Mouse (Mus musculus) thymus, postnatal 36 days (tissue): ENCODE data around the gene Arl3.
A peak's percentile ranks its signal among the peaks of the same experiment; 100 is the strongest.
"Not testable (repeated sequence)": the region's sequence is repeated elsewhere in the genome, so short reads cannot be mapped to it uniquely, and the experiment has no call there.

Experiments used
- DNase-seq, 2 experiments: peaks; one replicate each; pipeline ENCODE4 v3.0.0; 2022; ENCODE audit warnings: mixed read lengths in 2 of 2

Arl3 gene

DNA sequence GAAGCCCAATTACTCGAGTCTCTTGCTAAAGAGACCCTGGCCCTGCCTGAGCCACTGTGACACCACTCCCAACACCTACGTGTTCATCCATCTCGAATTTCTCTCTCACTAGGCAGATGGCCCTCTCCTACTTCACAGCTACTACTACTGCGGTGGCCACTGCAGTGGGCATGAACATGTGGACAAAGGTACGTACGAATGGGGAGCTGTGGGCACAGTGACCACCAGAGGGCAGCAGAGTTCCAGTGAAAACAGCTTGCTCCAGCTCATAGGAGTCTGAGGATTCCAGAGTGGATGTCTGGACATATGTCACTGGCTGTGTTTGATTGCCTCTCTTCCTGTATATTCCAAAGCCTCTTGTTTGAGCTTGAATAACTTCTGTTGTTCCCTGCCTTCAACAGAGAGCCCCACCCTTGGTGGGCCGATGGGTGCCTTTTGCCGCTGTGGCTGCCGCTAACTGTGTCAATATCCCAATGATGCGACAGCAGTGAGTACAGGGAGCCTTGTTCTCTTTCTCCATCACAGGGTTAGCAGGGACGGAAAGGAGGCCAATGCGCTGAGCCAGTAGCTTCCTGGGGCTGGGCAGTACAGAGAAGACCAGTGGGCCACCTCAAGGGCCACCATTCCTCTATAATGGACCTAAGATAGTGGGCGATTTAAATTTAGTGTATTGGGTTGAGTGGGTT lies 15.0 kb upstream of the Arl3 start:
- peak; percentile 59 to 71 for DNase-seq

DNA sequence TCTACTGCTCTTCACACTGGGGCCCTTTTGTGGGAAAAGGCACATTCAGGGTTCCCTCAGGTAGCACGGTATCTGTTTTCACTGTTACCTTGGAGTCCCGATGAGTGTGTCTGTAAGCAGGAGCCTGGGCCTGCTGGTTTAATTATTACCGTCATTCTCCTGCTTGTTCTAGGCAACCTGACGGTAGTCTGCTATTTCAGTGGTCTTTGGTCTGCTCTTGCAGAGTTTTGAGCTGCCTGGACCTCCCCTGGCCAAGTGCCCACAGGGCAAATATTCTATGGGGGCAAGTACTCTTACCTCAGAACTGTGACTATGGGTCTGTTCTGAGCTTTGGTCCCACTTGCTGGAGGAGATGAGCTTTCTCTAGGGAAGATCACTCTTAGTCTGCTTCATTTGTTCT lies 2.2 kb upstream of the Arl3 start:
- no peak for DNase-seq

DNA sequence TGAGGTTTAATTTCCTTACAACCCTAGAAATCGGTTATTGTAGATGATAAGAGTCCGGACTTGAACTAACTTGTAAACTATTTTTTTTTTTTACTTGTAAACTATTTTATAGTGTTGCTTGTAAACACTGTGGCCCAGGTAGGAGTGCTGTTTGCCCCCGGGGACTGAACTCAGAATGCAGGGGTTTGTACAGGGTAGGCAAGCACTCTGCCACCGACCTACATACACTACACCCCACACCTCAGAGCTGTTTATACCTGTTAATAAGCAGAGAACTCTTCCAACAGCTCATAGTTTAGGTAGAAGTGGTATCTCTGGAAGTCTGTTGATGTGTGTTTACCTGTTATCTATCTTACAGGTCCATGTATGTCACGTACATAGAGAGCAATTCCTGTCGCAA lies 992 bp upstream of the Arl3 start:
- DNase-seq: no peak

DNA sequence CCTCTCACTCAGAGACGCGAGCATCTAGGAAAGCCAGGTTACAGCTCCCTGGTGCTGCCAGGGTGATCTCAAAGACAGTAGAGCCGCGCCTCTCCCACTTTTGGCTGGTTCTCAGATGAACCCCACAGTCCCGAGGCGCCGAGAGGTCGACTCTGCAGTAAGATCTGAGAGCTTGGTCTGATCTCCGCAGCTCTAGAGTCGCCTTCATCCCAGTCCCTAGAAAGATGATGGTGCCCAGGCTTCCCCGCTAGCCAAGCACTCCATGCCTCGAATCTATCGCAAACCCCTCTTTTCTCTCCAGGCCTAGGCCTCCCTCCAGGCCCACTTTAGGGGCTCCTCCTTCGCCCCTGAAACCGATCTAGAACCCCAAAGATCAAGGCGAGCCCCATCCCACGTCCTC lies 450 bp downstream of the Arl3 start:
- no peak for DNase-seq

DNA sequence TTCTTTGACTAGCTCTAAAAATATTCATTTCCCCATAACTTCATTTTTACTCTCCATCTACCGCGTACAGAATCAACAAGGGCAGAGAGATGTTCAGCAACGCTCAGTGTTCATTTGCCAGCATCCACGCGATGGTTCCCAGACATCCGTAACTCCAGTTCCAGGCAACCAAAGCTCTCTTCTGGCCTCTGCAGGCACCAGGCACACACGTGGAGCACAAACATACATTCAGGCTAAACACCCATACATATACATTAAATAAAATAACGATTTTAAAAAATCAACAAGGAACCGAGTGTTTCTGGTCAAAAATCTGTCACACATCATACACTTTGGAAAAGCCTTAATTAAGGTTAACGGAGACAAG lies 1.1 kb downstream of the Arl3 start:
- DNase-seq: no peak

DNA sequence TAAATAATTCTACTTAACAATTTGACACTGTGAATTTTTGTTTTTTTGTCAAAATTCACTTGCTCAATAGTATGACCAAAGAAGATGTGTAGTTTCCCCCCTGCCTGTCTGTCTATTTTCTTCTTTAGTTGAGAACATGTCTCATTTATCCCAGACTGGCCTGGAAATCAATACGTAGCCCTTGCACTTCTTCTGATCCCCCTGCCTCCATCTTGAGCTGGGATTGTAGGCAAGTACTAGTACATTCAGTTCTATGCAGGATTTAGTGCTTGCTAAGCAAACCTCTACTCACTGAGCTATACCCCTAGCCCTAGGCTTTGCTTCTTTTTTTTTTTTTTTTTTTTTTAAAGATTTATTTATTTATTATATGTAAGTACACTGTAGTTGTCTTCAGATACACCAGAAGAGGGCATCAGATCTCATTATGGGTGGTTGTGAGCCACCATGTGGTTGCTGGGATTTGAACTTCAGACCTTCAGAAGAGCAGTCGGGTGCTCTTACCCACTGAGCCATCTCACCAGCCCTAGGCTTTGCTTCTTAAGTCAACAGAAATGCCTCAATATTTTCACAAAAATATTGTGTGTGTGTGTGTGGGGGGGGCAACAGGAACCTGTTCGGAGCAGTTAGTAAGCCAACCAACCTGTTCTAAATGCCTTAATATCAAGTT lies 1.7 kb downstream of the Arl3 start:
- not testable (repeated sequence) for DNase-seq

DNA sequence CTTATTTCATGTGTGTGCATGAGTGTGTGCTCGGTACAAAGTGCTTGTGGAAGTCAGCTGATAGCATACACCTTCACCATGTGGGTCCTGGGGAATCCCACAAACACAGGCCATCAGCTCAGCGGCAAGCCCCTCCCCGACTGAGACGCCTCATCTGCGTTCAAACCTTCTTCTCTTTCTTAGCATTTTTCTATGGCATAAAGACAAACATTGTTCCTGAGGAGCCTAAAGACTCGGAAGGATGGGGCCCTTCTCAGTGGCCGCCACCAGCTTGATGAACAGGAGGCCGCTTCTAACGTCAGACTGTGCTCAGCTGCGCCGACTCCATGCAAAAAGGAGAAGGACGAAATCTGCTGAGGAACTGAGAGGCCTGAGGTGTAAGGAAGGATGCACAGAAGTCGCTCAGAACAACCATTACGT lies 8.9 kb downstream of the Arl3 start:
- DNase-seq: no peak

DNA sequence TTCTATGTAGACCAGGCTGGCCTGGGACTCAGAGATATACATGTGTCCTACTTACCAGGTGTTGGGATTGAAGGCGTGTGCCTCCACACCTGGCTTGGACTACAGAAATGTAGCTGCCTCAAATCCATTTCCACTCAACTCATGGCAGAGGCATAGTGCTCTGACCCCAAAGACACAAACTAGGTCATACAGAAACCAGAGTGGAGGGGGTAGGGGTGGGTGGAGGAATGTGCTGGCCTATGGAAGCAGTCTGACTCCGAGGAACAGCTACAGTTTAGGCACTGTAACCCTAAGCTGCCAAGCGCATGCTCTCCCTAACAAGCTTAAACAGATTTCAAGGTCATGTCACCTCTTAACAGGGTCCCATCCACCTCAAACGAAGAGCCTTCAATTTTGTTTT lies 9.4 kb downstream of the Arl3 start:
- no peak for DNase-seq

DNA sequence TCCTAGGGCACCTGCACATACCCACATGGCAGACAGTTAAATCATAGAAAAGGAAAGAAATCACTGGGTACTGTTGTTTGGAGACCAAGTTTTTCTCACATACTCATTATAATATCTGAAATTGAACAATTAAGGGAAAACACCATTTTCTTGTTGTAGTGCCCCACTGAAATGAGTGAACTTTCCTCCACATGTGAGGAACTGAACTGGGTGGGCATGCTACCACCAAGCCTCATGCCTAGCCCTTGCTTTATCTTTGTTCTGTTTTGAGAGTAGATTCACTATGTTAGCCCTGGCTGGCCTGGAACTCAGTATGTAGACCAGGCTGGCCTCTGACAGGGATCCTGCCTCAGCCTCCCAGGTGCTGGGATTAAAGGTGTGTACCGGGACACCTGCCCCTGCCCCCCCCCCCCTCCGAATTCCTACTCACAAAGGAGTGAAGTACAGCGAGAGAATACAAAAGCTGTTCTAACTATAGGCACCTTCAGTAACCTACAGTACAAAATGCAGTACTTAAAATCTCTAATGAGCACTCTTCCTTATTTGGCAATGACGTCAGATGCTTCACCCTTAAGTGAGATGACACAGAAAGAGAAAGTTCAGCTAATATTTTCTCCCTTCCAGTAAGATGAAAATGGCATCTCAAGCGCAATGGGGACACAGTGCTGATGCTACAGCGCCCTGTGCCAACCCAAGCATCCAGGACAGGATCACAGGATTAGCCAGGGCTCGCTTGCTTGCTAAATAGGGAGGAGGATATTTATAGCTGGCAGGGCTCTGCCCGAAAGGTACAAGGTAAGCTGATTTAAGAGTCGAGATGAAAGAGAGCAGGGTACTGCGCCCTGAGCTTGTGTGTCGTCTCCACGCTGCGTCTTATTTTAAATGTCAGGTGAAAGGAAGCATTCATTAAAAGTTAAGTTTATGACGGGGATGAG lies 10.2 kb downstream of the Arl3 start:
- no peak for DNase-seq

DNA sequence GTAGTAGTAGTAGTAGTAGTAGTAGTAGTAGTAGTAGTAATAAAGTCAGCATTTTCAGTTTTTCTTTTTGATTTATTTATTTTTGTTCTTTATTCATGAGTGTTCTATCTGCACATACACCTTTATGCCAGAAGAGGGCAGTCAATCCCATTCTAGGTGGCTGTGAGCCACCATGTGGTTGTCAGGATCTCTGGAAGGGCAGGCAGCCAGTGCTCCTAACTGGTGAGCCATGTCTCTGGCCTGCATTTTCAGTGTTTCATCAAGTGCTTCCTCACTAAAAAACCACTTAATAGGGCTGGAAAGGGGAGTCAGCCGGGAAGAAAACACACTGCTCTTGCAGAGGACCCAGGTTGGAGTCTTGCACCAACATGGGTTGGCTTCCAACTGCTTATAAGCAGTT lies 10.9 kb downstream of the Arl3 start:
- DNase-seq: peak in 1 of 2 experiments; percentile 22

DNA sequence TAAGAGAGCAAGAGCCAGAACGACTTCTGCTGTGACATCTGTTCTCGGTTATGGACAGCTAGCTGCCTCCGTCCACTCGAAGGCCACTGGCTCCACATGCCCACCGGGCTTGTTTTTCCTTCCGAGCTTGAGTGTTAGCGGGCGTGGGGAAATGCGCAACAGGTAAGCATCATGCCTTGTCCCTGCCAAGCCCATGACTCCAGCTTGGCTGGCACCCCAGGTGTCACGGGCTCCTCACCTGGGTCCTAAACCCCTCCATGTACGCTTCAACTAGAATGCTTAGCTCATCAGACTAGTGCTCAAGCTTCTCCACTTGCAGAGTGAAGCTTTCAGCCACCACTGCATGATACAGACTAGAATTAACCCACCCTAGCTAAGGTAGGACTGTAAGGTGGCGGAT lies 14.4 kb downstream of the Arl3 start:
- no peak for DNase-seq

DNA sequence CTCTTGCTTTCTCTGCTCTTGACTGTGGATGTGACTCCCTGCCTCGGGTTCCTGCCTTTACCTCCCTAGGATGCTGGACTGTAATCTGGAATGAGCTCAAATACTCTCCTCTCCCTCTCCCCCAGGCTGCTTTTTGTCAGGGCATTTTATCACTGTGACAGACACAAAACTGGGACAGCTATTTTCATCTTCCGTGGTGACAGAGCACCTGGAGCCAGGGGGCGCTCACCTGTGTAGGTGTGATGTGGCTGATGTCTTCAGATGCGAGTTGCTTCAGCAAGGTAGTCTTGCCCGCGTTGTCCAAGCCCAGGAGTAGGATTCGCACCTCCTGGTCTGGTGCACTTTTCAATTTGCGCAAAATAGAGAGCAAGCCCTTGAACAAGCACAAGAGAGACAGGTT lies 15.0 kb downstream of the Arl3 start:
- no peak for DNase-seq

DNA sequence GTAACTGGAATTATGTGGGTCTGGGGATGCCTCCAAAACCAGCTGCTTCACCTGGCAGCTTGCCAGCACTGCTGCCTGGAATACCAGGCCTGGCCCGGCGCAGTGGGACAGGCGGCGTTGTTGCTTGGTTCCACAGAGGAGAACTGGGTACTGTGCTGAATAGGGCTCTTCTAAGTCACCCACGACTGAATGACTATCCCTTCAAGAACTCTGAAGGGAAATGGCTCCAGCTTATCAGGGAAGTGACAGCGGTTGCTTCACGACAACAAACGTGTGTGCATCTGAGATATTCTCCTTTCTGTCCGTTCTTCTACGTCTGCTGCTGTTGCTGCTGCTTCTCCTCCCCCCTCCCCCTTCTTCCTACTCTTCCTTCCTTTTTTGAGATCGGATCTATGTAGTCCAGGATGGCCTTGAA lies 19.4 kb downstream of the Arl3 start:
- DNase-seq: no peak

DNA sequence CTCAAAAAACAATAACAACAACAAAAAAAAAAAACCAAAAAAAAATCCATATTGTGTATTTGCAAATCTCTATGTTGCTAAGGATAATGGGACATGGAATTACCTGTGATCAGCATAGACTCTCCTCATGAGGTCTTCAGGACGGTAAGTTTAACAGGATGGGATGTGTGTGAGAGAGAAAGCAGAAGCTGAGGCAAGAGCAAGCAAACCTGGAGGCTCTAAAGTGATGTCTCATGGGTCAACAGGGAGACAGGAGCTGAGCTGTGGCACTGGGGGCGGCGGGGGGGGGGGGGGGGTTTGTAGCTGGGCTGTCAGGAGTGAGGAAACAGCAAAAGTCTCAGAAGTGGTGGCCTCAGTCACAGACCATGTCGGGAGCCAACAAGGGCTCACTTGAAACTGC lies 20.5 kb downstream of the Arl3 start:
- no peak for DNase-seq

DNA sequence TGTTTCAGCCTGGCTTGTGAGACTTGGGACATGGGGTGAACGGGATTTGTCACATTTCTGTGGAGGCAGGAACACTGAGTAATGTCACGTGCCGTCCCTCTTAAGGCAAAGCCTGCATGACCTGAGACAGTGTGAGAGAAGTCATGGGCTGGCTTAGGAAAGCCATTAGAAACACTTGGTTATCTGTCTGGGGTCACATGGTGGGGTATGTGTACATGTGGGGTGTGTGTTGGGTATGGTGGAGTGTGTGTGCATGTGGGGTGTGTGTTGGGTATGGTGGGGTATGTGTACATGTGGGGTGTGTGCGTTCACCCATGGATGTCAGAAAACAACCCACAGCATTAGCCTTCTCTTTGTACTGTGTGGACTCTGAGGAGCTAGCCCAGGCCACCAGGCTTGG lies 22.6 kb downstream of the Arl3 start:
- DNase-seq: no peak

DNA sequence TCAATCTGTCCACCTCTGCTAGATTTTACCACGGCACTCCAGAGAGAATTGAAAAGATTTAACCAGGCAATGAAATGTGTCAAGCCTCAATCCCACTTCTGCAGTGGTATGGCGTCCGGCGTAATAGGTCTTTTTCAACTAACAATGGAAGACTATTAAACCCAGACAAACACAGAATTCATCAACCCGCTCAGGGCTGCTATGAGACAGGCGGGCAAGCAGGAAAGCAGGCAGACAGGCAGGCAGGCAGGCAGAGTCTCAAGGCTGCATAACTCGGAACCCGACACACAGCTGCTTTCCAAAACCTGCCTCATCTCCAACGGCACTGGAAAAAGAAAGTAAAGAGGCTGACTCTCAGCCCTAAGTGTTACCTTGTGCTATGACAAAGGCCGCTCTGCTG lies 24.9 kb downstream of the Arl3 start:
- no peak for DNase-seq

DNA sequence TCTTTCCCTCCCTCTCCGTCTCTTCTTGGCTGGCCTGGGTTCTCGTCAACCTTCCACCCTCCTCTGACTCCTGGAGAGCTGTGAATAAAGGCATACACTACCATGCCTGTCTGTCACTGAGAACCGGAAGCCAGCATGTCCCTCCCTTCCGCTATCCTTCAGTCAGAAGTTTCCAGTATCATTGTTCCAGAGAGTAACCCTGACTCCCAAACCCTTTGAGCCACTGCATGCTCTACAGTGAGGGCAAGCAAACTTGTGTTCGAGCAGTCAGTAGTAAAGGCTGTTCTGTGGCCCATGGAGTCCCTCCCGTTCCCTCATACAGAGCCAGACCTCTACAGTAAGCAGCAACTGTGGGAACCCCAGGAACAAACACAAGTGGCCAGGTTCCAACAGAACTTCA lies 25.4 kb downstream of the Arl3 start:
- no peak for DNase-seq

DNA sequence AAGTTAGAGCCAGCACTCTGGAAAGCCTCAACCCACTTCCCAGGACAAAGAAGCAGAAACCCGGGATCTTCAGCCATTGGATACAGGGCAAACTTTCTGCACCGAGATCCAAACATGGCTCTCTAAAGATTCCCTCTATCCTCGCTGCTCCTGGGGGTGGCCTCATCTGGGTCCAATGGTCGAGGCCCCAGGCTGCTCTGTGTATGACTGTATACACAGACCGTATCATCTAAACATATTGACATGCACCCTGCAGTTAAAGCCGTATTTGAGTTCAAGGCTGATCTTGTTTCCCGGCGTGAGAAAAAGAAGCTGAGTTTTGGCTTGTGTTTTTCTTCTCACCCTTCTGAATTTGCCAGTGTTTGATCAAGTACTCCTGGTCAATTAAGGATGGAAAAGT lies 30.2 kb downstream of the Arl3 start:
- DNase-seq: no peak

DNA sequence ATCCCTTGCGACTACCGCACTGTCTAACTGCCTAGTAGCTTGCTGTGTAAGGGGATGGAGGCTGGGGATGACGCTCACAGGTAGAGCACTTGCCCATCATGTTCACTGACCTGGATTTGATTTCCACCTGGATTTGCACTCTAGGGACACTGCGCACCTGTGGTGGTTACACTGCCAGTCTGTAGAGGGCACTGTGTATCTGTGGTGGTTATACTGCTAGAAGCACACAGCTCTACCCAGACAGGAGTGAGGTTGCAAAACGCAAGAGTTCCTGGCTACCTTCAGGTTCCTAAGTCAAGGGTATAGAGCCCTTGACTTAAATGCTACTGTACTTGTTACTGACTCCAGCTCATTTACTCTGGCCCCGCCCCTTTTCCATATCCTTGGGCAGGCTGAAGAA lies 34.8 kb downstream of the Arl3 start:
- DNase-seq: no peak

DNA sequence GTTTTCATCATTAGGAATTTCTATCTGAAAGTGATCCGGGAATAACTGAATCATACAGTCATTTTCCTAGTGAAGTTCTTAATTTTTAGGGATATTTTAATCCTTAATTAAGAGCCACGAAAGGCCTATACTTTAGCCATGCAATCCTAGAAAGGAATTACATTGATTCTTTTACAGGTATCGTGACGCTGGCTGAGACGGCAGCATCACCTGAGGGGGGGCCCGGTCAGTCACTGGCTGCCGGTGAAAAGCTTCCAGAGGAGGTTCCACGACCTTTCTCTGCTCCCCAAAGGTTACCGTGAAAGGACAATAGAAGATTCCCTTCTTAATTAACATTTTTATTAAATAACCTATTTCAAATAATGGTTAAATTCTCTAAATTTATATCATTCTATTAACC lies 35.6 kb downstream of the Arl3 start:
- no peak for DNase-seq

DNA sequence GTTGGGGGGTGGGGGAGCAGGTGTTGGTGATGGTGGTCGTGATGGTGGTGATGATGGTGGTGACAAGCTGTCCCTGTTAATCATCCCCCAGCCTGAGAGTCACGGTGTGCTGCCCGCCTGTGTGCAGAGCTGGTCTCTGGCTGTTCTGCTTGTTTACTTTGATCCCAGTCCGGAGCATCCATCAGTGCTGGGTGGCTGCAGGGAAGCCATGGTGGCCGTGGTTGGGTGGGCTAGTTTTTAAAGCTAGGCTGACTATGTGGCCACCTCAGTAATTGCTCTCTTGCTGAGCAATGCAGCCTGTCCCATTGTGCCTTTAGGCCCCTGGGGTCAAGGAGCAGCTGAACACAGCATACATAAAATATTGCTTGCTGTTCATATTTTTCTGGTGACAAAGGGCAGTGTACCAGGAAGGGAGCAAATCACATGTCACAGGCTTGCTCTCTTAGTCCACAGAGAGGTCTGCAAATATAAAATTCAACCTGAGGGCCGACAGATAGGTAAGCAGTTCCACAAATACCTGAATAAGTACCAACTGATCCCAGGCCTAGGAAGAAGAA lies 38.4 kb downstream of the Arl3 start:
- DNase-seq: no peak

DNA sequence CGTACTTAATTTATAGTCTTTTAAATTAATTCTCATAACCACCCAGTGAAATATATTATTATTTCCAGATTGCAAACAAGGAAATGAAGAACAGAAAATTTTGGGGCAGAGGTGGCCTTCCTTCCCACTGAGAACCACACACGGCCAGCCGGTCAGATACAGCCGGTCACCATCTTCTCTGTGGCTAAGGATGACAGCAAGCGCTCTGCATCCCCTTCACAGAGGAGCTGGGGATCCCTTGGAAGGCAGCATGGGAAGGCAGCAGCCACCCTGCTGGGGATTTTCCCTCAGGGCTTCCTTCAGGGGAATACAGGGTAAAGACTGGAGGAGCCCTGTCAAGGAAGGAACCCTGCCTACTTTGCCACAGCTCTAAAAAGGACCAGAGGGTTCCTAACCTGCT lies 39.5 kb downstream of the Arl3 start:
- no peak for DNase-seq

DNA sequence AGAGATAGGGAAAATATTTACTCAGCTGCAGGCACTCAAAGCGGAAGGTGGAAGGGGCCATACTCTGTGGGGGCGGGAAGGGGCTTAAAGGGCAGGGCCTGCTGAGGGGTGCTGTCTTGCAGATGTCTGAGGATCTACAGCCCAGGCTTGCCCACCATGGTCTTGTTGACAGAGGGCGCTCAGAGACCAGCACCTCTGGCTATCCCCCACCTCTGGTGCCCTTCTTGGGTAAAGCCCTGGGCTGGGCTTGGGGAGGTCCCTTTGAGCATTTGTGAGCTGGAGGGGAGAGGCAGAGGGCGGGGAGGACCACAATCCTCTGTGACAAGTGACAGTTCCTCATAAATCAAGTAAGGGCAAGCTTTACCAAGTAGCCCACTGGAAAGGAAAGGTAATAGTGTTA lies 39.9 kb downstream of the Arl3 start:
- no peak for DNase-seq
